Mouse (Mus musculus): ENCODE data around the gene Sik2. TPM values are rescaled to one million over a fixed set of nuclear protein-coding genes. Genes with fewer than 3 reads are reported as not detected.

Sik2 gene
- polyA plus RNA-seq, 1 experiment = 10.5 TPM

- H3K79me2 ChIP-seq (ENCODE audit: control insufficient read depth, insufficient read depth) = peaks cover 39% of the 10 kb centered on the region
- no peak for TF ChIP-seq POLR2A (IDR thresholded peaks at IDR 0.05; ENCODE audit: insufficient read length, low read depth)
- TF ChIP-seq SRF (IDR thresholded peaks at IDR 0.05; ENCODE audit: control insufficient read depth, insufficient read length, low read depth) = no peak
- H3ac ChIP-seq (ENCODE audit: control insufficient read depth, insufficient read length) = peak overlapping the region; percentile 81
- no peaks in the 10 kb centered on the region for H3K36me3 ChIP-seq (ENCODE audit: control insufficient read depth, insufficient read depth)
- H3K4me2 ChIP-seq (ENCODE audit: low read depth) = peak overlapping the region; percentile 88
- H3K4me3 ChIP-seq = peak overlapping the region; percentile 40
- H3K27me3 ChIP-seq (ENCODE audit: control insufficient read depth, insufficient read depth, insufficient read length) = no peaks in the 10 kb centered on the region
Measured at GRCm38 (mm10) chr9:51007726-51008067, 1.2 kb downstream of the Sik2 start.

DNA sequence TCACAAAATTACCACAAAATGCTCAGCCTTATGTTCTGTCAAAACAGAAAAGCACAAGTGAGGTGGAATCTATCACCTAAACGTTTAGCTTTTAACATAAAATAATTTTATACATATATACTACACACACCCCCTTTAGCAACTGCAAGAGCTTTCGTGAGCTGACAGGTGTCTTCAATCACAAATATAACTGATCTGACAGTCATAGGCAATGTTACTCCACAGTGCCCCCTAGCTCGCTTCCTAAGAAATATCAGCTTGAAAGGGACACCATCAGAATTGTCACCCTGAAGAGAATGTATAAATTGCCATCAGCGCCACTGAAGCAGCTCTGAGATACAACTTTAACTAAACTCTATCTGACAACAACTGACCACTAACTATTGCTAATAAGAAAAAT, 2.0 kb downstream of the Sik2 start:
- no peaks in the 10 kb centered on the region for H3K27me3 ChIP-seq (ENCODE audit: control insufficient read depth, insufficient read depth, insufficient read length)
- peaks cover 39% of the 10 kb centered on the region for H3K79me2 ChIP-seq (ENCODE audit: control insufficient read depth, insufficient read depth)
- no peak overlapping the region for H3ac ChIP-seq (ENCODE audit: control insufficient read depth, insufficient read length)
- H3K4me2 ChIP-seq (ENCODE audit: low read depth) = peak overlapping the region; percentile 88
- no peaks in the 10 kb centered on the region for H3K36me3 ChIP-seq (ENCODE audit: control insufficient read depth, insufficient read depth)
- TF ChIP-seq TCF3 (IDR thresholded peaks at IDR 0.05; ENCODE audit: insufficient read length, low read depth) (no peak), TCF12 (IDR thresholded peaks at IDR 0.05; ENCODE audit: insufficient read depth, poor library complexity, severe bottlenecking) (no peak), MYOD1 (IDR thresholded peaks at IDR 0.05; ENCODE audit: control insufficient read depth in 1 of 3, insufficient read length in 2 of 3, low read depth in 2 of 3) (no peak), POLR2AphosphoS2 (IDR thresholded peaks at IDR 0.05; ENCODE audit: insufficient read length, low read depth) (no peak), POLR2A (IDR thresholded peaks at IDR 0.05; ENCODE audit: insufficient read length, low read depth) (no peak), REST (IDR thresholded peaks at IDR 0.05; ENCODE audit: insufficient read depth, insufficient read length) (no peak), SRF (IDR thresholded peaks at IDR 0.05; ENCODE audit: control insufficient read depth, insufficient read length, low read depth) (no peak), USF1 (IDR thresholded peaks at IDR 0.05; ENCODE audit: low read depth) (no peak)
- no peak overlapping the region for H3K4me3 ChIP-seq

GRCm38 (mm10) chr9:51004062-51004461, 4.8 kb downstream of the Sik2 start:
- Histone ChIP-seq H3K79me2 (ENCODE audit: control insufficient read depth, insufficient read depth) (peaks cover 44% of the 10 kb centered on the region), H3K4me3 (no peak overlapping the region), H3K36me3 (ENCODE audit: control insufficient read depth, insufficient read depth) (no peaks in the 10 kb centered on the region), H3K27me3 (ENCODE audit: control insufficient read depth, insufficient read depth, insufficient read length) (no peaks in the 10 kb centered on the region), H3ac (ENCODE audit: control insufficient read depth, insufficient read length) (no peak overlapping the region), H3K4me2 (ENCODE audit: low read depth) (no peak overlapping the region)
- no peak for TF ChIP-seq REST (IDR thresholded peaks at IDR 0.05; ENCODE audit: insufficient read depth, insufficient read length)
- no peak for TF ChIP-seq MYOD1 (IDR thresholded peaks at IDR 0.05; ENCODE audit: control insufficient read depth in 1 of 3, insufficient read length in 2 of 3, low read depth in 2 of 3)
- TF ChIP-seq POLR2AphosphoS2 (IDR thresholded peaks at IDR 0.05; ENCODE audit: insufficient read length, low read depth) = no peak
- no peak for TF ChIP-seq MYOG (IDR thresholded peaks at IDR 0.05; ENCODE audit: control insufficient read depth in 1 of 3, insufficient read depth in 1 of 3, insufficient read length in 2 of 3, low read depth in 2 of 3)
- no peak for TF ChIP-seq SRF (IDR thresholded peaks at IDR 0.05; ENCODE audit: control insufficient read depth, insufficient read length, low read depth)
- TF ChIP-seq USF1 (IDR thresholded peaks at IDR 0.05; ENCODE audit: low read depth) = no peak
- TF ChIP-seq E2F4 (IDR thresholded peaks at IDR 0.05; ENCODE audit: insufficient read depth) = no peak
- TF ChIP-seq MAX (IDR thresholded peaks at IDR 0.05; ENCODE audit: low read depth) = no peak
- no peak for TF ChIP-seq CEBPB (IDR thresholded peaks at IDR 0.05; ENCODE audit: insufficient read depth, poor library complexity, severe bottlenecking)
- TF ChIP-seq TCF3 (IDR thresholded peaks at IDR 0.05; ENCODE audit: insufficient read length, low read depth) = no peak
- TF ChIP-seq POLR2A (IDR thresholded peaks at IDR 0.05; ENCODE audit: insufficient read length, low read depth) = no peak
- TF ChIP-seq TCF12 (IDR thresholded peaks at IDR 0.05; ENCODE audit: insufficient read depth, poor library complexity, severe bottlenecking) = no peak

DNA sequence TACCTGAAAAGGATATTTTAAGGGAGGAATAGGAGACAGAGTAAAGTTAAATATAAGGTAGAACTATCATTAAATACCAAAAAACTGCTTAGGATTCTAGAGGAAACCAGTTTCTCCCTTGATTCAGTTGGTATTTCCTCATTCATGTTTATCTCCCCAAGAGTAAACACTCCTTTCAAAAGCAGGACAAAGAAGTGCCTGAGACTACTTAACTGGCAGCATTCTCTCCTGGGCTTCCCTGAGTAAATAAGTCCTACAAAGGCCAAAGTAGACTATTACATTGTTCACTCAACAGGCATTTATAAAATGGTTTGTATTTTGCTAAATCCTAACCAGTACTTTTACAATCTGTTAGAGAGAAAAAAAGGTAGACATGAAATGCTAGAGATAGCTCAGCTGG, 22.2 kb downstream of the Sik2 start:
- Histone ChIP-seq H3ac (ENCODE audit: control insufficient read depth, insufficient read length) (no peak overlapping the region), H3K79me2 (ENCODE audit: control insufficient read depth, insufficient read depth) (no peaks in the 10 kb centered on the region), H3K36me3 (ENCODE audit: control insufficient read depth, insufficient read depth) (no peaks in the 10 kb centered on the region), H3K27me3 (ENCODE audit: control insufficient read depth, insufficient read depth, insufficient read length) (no peaks in the 10 kb centered on the region), H3K4me2 (ENCODE audit: low read depth) (no peak overlapping the region), H3K4me3 (no peak overlapping the region)
- TF ChIP-seq SRF (IDR thresholded peaks at IDR 0.05; ENCODE audit: control insufficient read depth, insufficient read length, low read depth) (no peak), CEBPB (IDR thresholded peaks at IDR 0.05; ENCODE audit: insufficient read depth, poor library complexity, severe bottlenecking) (no peak), REST (IDR thresholded peaks at IDR 0.05; ENCODE audit: insufficient read depth, insufficient read length) (no peak), TCF3 (IDR thresholded peaks at IDR 0.05; ENCODE audit: insufficient read length, low read depth) (no peak), POLR2AphosphoS2 (IDR thresholded peaks at IDR 0.05; ENCODE audit: insufficient read length, low read depth) (no peak), POLR2A (IDR thresholded peaks at IDR 0.05; ENCODE audit: insufficient read length, low read depth) (no peak), USF1 (IDR thresholded peaks at IDR 0.05; ENCODE audit: low read depth) (no peak), MYOD1 (IDR thresholded peaks at IDR 0.05; ENCODE audit: control insufficient read depth in 1 of 3, insufficient read length in 2 of 3, low read depth in 2 of 3) (no peak), MYOG (IDR thresholded peaks at IDR 0.05; ENCODE audit: control insufficient read depth in 1 of 3, insufficient read depth in 1 of 3, insufficient read length in 2 of 3, low read depth in 2 of 3) (no peak), TCF12 (IDR thresholded peaks at IDR 0.05; ENCODE audit: insufficient read depth, poor library complexity, severe bottlenecking) (no peak), E2F4 (IDR thresholded peaks at IDR 0.05; ENCODE audit: insufficient read depth) (no peak), MAX (IDR thresholded peaks at IDR 0.05; ENCODE audit: low read depth) (no peak)

DNA sequence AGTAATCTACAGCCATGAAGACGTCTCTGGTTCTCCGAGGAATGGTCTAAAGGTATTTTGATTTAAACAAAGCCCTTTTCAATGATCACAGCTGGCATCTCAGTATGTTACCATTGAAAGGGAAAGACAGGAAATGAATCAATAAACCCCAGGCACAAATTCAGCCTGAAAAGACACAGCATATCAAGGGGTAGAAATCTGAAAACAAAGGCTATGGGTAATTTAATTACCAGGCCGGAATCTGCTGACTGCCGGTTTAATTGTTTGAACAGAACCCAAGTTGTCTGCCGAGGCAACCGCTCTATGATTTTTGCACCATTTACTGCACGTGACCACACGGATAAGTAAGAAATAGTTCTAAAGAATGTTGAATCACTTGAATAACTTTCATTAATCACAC, 22.8 kb downstream of the Sik2 start:
- no peak overlapping the region for H3K4me3 ChIP-seq
- no peaks in the 10 kb centered on the region for H3K36me3 ChIP-seq (ENCODE audit: control insufficient read depth, insufficient read depth)
- H3K27me3 ChIP-seq (ENCODE audit: control insufficient read depth, insufficient read depth, insufficient read length) = no peaks in the 10 kb centered on the region
- TF ChIP-seq MAX (IDR thresholded peaks at IDR 0.05; ENCODE audit: low read depth) = no peak
- TF ChIP-seq TCF3 (IDR thresholded peaks at IDR 0.05; ENCODE audit: insufficient read length, low read depth) = no peak
- TF ChIP-seq USF1 (IDR thresholded peaks at IDR 0.05; ENCODE audit: low read depth) = no peak
- no peak for TF ChIP-seq TCF12 (IDR thresholded peaks at IDR 0.05; ENCODE audit: insufficient read depth, poor library complexity, severe bottlenecking)
- no peak for TF ChIP-seq POLR2A (IDR thresholded peaks at IDR 0.05; ENCODE audit: insufficient read length, low read depth)
- no peak for TF ChIP-seq MYOD1 (IDR thresholded peaks at IDR 0.05; ENCODE audit: control insufficient read depth in 1 of 3, insufficient read length in 2 of 3, low read depth in 2 of 3)
- no peak for TF ChIP-seq SRF (IDR thresholded peaks at IDR 0.05; ENCODE audit: control insufficient read depth, insufficient read length, low read depth)
- TF ChIP-seq MYOG (IDR thresholded peaks at IDR 0.05; ENCODE audit: control insufficient read depth in 1 of 3, insufficient read depth in 1 of 3, insufficient read length in 2 of 3, low read depth in 2 of 3) = no peak
- TF ChIP-seq E2F4 (IDR thresholded peaks at IDR 0.05; ENCODE audit: insufficient read depth) = no peak
- no peak for TF ChIP-seq REST (IDR thresholded peaks at IDR 0.05; ENCODE audit: insufficient read depth, insufficient read length)
- no peak for TF ChIP-seq CEBPB (IDR thresholded peaks at IDR 0.05; ENCODE audit: insufficient read depth, poor library complexity, severe bottlenecking)
- TF ChIP-seq POLR2AphosphoS2 (IDR thresholded peaks at IDR 0.05; ENCODE audit: insufficient read length, low read depth) = no peak
- no peak overlapping the region for H3K4me2 ChIP-seq (ENCODE audit: low read depth)
- H3K79me2 ChIP-seq (ENCODE audit: control insufficient read depth, insufficient read depth) = no peaks in the 10 kb centered on the region
- H3ac ChIP-seq (ENCODE audit: control insufficient read depth, insufficient read length) = no peak overlapping the region
